Mouse (Mus musculus) lung, postnatal 0 days (tissue): Measurements from ENCODE around the gene Klhl40. TPM values are rescaled to one million over a fixed set of nuclear protein-coding genes. Genes with fewer than 3 reads are reported as not detected.

ENCODE experiments used
- ATAC-seq: fragments of 200-750 bp; cut with Nextera tagmentation; 2 replicates; pipeline ENCODE4 v1.8.0; 2017; ENCODE audit warnings: moderate library complexity
- DNase-seq: peaks from one replicate; pipeline ENCODE4 v3.0.0-alpha.2; 2016; ENCODE audit warnings: low spot score
- H3K27ac ChIP-seq: fragments of 300-500 bp; sonication (generic); 2 replicates; pipeline ENCODE4 v1.5.1; 2014; ENCODE audit warnings: antibody characterized with exemption, mild to moderate bottlenecking, low read length, mixed read lengths
- H3K27me3 ChIP-seq: fragments of 300-500 bp; sonication (generic); replicated peaks from 2 replicates; pipeline ENCODE4 v1.6.1; 2014; ENCODE audit warnings: low read length, mixed read lengths; ENCODE audit not compliant: insufficient read depth
- H3K36me3 ChIP-seq: fragments of 300-500 bp; sonication (generic); 2 replicates; pipeline ENCODE4 v1.6.1; 2014; ENCODE audit warnings: low read length, mixed read lengths; ENCODE audit not compliant: insufficient read depth
- H3K4me1 ChIP-seq: fragments of 300-500 bp; sonication (generic); 2 replicates; pipeline ENCODE4 v1.6.1; 2014; ENCODE audit warnings: antibody characterized with exemption, low read depth, low read length, mixed read lengths; ENCODE audit not compliant: insufficient read depth
- H3K4me2 ChIP-seq: fragments of 300-500 bp; sonication (generic); replicated peaks from 2 replicates; pipeline ENCODE4 v1.6.1; 2014; ENCODE audit warnings: low read depth, mild to moderate bottlenecking, low read length, moderate library complexity, mixed read lengths
- H3K4me3 ChIP-seq: fragments of 300-500 bp; sonication (generic); 2 replicates; pipeline ENCODE4 v1.5.1; 2014; ENCODE audit warnings: low read depth, low read length
- H3K9ac ChIP-seq: fragments of 300-500 bp; sonication (generic); replicated peaks from 2 replicates; pipeline ENCODE4 v1.6.1; 2014; ENCODE audit warnings: low read depth, mild to moderate bottlenecking
- H3K9me3 ChIP-seq: fragments of 300-500 bp; sonication (generic); 2 replicates; pipeline ENCODE4 v1.6.1; 2016; ENCODE audit warnings: low read length, mixed read lengths
- CTCF ChIP-seq: IDR thresholded peaks from 2 replicates; pipeline ENCODE4 v1.5.1; 2016; ENCODE audit warnings: antibody characterized with exemption, mild to moderate bottlenecking
- EP300 ChIP-seq: IDR thresholded peaks from 2 replicates; pipeline ENCODE4 v1.6.1; 2016; ENCODE audit warnings: antibody characterized with exemption, mild to moderate bottlenecking, control low read depth
- WGBS: fragments of 180-500 bp; shearing (Covaris S2); extraction: QIAGEN DNeasy Blood & Tissue Kit; methylation state at CpG from one replicate; pipeline ENCODE4 v1.1.7; 2014; 5-methylcytosine and 5-hydroxymethylcytosine counted together
- polyA plus RNA-seq: library from polyadenylated mRNA; unstranded; fragments of >200 nt; fragmentation: Nextera tagmentation; extraction: Ambion mirVana; gene quantifications from 2 replicates; pipeline ENCODE4 v1.2.1, GENCODE M21; 2015

The Klhl40 gene
- polyA plus RNA-seq = 0.05 TPM in 1 of 2 replicates, not detected in the other

GRCm38 (mm10) chr9:121777484-121778065, at the start of gene Klhl40:
Gene Klhl40 (plus strand): TSS chr9:121777607.
- no peak within 1 kb of the TSS for H3K27ac ChIP-seq

GRCm38 (mm10) chr9:121740490-121740889, 36.9 kb upstream of the Klhl40 start:
- H3K4me1 ChIP-seq = no peaks in the 10 kb centered on the region
- no peaks in the 10 kb centered on the region for H3K27me3 ChIP-seq
- 87% methylated on average over 6 of the region's 6 CpGs for WGBS
- TF ChIP-seq EP300 (no peak), CTCF (no peak)
- no peak overlapping the region for H3K9ac ChIP-seq
- ATAC-seq (no peak), DNase-seq (no peak)
- H3K27ac ChIP-seq = no peak overlapping the region
- no peaks in the 10 kb centered on the region for H3K9me3 ChIP-seq
- no peak overlapping the region for H3K4me3 ChIP-seq
- H3K4me2 ChIP-seq = no peak overlapping the region
- peaks cover 35% of the 10 kb centered on the region for H3K36me3 ChIP-seq

More at GRCm38 (mm10) chr9:121777484-121778065, at the start of gene Klhl40:
- TF ChIP-seq EP300 (no peak), CTCF (no peak)
- no peaks in the 10 kb centered on the region for H3K4me1 ChIP-seq
- peaks cover 21% of the 10 kb centered on the region for H3K27me3 ChIP-seq
- H3K36me3 ChIP-seq = no peaks in the 10 kb centered on the region
- 0 out of 2 replicates have a peak within 1 kb of the TSS, but pooled peaks have one; percentile 10 for H3K4me3 ChIP-seq
- no peak within 1 kb of the TSS for H3K9ac ChIP-seq
- no peak for DNase-seq
- H3K4me2 ChIP-seq = peak within 1 kb of the TSS; percentile 42
- no peak for ATAC-seq
- H3K9me3 ChIP-seq = no peaks in the 10 kb centered on the region
- whole genome bisulfite sequencing = 15% methylated on average over 22 of the region's 30 CpGs

DNA sequence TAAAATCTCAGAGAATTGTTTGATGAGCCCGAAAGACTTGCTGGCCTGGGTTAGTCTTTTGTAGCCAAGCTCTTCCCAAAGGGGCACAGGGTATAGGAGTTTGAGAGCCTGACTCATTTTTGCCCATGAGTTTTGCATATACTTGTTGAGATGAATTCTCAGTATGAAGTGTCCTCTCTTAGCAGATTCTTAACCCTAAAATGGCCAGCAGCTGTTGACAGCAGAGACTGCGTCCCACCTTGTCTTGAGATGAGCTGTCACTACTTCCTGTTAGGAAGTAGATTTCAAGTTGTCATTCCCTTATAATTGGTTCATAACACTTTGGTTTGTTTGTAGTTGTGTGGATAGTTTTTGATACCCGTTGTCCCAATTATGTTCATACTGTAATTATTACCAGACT, 36.2 kb upstream of the Klhl40 start:
- H3K36me3 ChIP-seq = peaks cover 41% of the 10 kb centered on the region
- H3K9me3 ChIP-seq = no peaks in the 10 kb centered on the region
- H3K27me3 ChIP-seq = no peaks in the 10 kb centered on the region
- WGBS = 89% methylated on average over 3 of the region's 3 CpGs
- H3K4me1 ChIP-seq = no peaks in the 10 kb centered on the region
- H3K4me2 ChIP-seq = no peak overlapping the region
- no peak overlapping the region for H3K9ac ChIP-seq
- no peak overlapping the region for H3K27ac ChIP-seq
- DNase-seq (no peak), ATAC-seq (no peak)
- TF ChIP-seq EP300 (no peak), CTCF (no peak)
- H3K4me3 ChIP-seq = no peak overlapping the region

GRCm38 (mm10) chr9:121744051-121744450, 33.4 kb upstream of the Klhl40 start:
- TF ChIP-seq EP300 (no peak), CTCF (no peak)
- DNase-seq (no peak), ATAC-seq (no peak)
- peaks cover 69% of the 10 kb centered on the region for H3K36me3 ChIP-seq
- H3K27me3 ChIP-seq = no peaks in the 10 kb centered on the region
- no peak overlapping the region for H3K4me3 ChIP-seq
- H3K4me1 ChIP-seq = no peaks in the 10 kb centered on the region
- no peak overlapping the region for H3K27ac ChIP-seq
- no peak overlapping the region for H3K4me2 ChIP-seq
- H3K9me3 ChIP-seq = no peaks in the 10 kb centered on the region
- 87% methylated on average over 8 of the region's 8 CpGs for WGBS
- no peak overlapping the region for H3K9ac ChIP-seq

DNA sequence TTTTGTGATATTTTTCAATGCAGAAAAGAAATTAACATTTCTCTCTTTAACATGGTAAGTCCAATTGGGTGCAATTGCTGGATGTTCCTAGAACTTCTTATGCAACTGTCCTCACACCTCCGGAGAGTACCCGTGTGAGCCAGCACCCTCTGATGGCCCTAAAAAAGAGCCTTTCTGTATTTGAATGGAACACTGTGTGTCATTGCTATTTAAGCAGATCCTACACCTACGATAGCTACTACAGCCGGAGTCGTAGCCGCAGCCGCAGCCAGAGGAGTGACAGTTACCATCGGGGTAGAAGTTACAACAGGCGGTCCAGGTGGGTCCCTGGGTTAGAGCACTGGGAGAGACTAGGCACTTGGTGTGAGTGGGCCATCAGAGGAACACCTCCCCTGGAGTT, 24.6 kb upstream of the Klhl40 start:
- Histone ChIP-seq H3K36me3 (peaks cover 44% of the 10 kb centered on the region), H3K4me3 (no peak overlapping the region)

DNA sequence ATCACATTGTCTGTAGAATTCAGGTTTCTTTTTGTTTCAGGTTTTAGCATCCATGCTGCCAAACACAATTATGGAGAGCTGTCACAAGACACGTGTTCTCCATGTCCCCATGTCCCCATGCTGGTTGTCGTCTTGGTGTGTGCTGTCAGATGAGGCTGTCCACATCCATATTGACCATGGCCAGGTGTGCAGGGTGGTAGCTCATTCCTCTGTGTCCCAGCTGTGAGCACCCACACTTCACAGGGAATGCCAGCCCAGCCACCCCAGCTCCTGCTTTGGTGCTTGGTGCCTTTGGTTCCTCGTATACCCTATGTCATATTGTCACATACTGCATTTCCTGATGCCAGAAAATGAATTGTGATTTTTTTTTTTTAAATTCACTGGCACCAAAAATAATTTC, 22.8 kb upstream of the Klhl40 start:
- TF ChIP-seq EP300 = no peak
- TF ChIP-seq CTCF = no peak
- no peak overlapping the region for H3K4me3 ChIP-seq
- peaks cover 26% of the 10 kb centered on the region for H3K36me3 ChIP-seq
- no peaks in the 10 kb centered on the region for H3K27me3 ChIP-seq
- DNase-seq = no peak
- no peaks in the 10 kb centered on the region for H3K9me3 ChIP-seq
- no peaks in the 10 kb centered on the region for H3K4me1 ChIP-seq
- WGBS = 86% methylated on average over 3 of the region's 3 CpGs
- ATAC-seq = no peak
- H3K4me2 ChIP-seq = no peak overlapping the region
- H3K9ac ChIP-seq = no peak overlapping the region
- H3K27ac ChIP-seq = no peak overlapping the region

More for the DNA sequence above, 24.6 kb upstream of the Klhl40 start:
- no peaks in the 10 kb centered on the region for H3K27me3 ChIP-seq
- ATAC-seq (no peak), DNase-seq (no peak)
- H3K9ac ChIP-seq = no peak overlapping the region
- whole genome bisulfite sequencing = 92% methylated on average over 9 of the region's 9 CpGs
- H3K27ac ChIP-seq = no peak overlapping the region
- H3K4me1 ChIP-seq = no peaks in the 10 kb centered on the region
- no peaks in the 10 kb centered on the region for H3K9me3 ChIP-seq
- TF ChIP-seq CTCF = no peak
- TF ChIP-seq EP300 = no peak
- H3K4me2 ChIP-seq = no peak overlapping the region

- DNase-seq (no peak), ATAC-seq (no peak)
- no peak overlapping the region for H3K4me2 ChIP-seq
- TF ChIP-seq EP300 (no peak), CTCF (no peak)
- 80% methylated on average over 3 of the region's 3 CpGs for WGBS
- H3K4me3 ChIP-seq = no peak overlapping the region
- H3K36me3 ChIP-seq = peaks cover 11% of the 10 kb centered on the region
- H3K9me3 ChIP-seq = no peaks in the 10 kb centered on the region
- no peak overlapping the region for H3K9ac ChIP-seq
- no peak overlapping the region for H3K27ac ChIP-seq
- H3K27me3 ChIP-seq = no peaks in the 10 kb centered on the region
- no peaks in the 10 kb centered on the region for H3K4me1 ChIP-seq
These were observed 20.6 kb upstream of the Klhl40 start for GRCm38 (mm10) chr9:121756785-121757184.
